Mouse (Mus musculus) frontal cortex, adult (tissue): ENCODE data around the gene Stard3.

Source experiments
- ATAC-seq: cut with Nextera tagmentation; 2 replicates; pipeline ENCODE4 v1.9.2; 2017; ENCODE audit warnings: mild to moderate bottlenecking, moderate library complexity, mixed read lengths; ENCODE audit not compliant: low TSS enrichment

Gene Stard3

GRCm38 (mm10) chr11:98358161-98359083 lies at the start of gene Stard3:
Gene Stard3 (plus strand): TSS chr11:98358368.
- ATAC-seq, result peak; percentile 41

DNA sequence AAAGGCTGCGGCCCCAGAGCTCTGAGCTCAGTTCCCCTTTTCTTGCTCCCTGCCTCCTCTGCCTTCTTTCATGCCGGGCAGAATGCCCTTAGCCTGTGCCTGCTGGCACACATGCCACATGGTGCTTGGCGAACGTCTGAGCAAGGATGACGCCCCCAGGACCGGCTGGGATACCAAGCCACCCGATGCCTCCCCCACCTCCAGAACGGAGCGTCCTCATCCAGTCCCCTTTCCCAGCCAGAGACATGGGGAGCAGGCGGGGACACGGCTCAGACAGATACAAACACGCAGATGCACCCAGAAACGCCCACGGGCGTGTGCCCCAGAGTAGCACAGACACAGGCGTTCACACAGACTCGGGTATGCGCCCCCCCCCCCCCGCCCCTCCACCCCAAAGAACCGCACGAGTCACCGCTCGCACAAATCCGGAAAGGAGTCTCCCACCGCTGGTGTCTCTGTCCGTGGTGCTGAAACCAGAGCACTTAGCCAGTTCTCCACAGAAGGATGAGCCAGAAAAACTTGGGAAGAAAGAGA lies 44.3 kb upstream of the Stard3 start:
- peak; percentile 77 for ATAC-seq

DNA sequence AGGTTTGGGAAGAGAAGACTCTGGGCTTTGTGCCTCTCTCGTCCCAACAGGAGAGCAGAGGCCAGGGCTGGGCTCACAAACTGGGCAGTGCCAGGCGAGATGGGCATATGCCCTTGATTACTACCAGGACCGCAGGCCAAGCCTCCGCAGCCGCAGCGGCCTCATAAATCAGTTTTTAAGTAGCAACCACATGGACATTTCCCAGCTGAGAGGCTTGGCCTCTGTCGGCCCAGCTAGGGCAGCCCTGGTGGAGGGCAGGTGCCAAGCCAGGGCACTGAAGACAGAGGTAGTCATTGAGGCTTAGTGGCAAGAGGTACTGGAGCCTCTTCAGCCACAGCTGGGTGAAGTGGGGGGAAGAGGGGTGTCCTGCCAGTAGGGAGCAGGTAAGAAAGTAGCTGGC lies 40.7 kb upstream of the Stard3 start:
- ATAC-seq, result no peak

- ATAC-seq, result no peak
These were observed 39.6 kb upstream of the Stard3 start for GRCm38 (mm10) chr11:98318421-98319116.

DNA sequence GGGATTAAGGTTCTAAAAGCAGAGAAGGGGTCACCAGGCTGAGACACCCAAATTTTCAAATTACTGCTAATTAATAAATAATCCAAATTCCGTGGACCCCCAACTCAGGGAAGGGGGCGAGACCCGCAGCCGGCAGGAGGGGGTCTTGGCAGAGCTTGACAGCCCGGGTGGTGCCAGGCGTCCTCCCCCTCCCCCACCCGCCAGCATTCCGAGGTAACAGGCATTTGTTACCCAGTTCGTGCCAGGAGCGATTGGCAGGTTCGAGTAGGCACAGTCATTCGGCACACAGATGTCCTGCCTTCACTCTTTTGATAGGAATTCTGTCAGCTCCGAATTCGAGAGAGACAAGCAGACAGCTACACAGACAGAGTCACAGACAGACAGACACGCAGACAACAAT lies 39.0 kb upstream of the Stard3 start:
- no peak for ATAC-seq

DNA sequence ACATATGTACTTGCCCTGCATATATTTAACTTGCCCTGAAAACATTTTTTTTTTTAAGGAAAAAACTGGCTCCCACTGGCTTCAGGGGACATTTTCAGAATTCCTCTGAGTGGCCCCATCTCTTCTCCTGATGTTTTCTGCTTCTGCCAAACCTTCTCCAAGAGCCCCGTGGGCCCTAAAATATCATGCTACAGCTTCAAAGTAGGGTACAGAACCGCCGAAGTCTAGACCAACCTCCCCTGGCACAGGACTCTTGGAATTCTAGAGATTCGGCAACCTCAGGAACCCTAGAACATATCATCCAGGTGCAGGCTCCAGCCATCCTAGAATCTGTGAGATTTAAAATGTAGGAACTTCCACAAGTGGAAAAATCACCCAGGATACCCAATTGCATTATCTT lies 38.6 kb upstream of the Stard3 start:
- no peak for ATAC-seq

DNA sequence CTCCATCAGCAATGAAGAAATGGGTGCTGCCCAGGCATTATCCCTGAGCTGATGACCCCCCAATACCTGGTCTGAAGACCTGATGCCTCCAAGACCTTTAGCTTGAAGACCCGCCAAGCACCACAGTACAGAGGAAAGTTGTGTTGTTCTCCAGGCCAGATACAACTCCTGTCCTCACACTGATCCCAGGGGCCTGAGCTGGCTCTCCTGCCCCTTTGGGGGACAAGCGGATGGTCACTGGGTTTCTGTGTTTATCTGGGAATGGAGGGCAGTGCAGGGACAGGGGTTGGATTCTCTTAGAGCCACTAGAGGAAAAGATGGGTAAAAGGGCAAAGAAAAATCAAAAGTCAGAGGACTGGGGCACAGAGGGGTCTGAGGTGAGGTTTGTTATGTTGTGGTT lies 38.2 kb upstream of the Stard3 start:
- ATAC-seq, result no peak

- ATAC-seq, result 0 out of 2 replicates have a peak, but pooled peaks have one; percentile 11
These were observed 37.8 kb upstream of the Stard3 start for GRCm38 (mm10) chr11:98320381-98320780.

GRCm38 (mm10) chr11:98320806-98321676 lies 37.1 kb upstream of the Stard3 start:
- ATAC-seq, result no peak

DNA sequence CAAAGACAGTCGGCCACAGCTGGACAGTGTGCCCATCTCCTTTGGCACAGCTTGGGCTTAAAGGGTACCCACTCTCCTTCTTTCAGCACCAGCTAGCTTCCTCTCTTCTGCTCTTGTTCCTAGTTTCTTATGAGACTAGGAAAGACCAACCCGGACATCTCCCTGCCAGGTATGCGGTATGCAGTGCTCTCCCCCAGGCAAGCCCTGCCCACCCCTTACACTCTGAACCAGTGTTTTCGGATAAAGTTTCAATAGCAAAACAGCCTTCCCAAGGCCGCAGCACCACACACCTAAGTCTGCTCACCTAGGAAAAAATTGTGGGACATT lies 36.5 kb upstream of the Stard3 start:
- no peak for ATAC-seq

DNA sequence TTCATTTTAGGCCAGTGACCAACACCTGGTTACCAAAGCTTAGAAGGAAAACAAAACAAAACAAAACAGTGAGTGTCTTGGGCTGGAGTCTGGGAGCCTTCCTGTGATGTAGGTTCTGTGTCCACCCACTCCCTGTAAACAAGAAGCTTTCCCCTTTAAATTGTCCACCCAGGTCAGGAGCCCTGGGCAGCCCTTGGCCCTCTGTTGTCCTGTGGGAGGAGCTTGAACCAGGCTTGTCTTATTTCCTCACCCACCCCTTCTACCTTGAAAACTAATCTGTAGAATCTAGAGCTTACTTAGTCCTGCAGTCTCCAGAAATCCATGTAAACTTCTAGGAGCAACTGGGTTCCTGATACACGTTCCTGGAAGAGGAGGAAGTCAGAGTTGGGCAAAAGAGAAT lies 36.0 kb upstream of the Stard3 start:
- ATAC-seq, result no peak

DNA sequence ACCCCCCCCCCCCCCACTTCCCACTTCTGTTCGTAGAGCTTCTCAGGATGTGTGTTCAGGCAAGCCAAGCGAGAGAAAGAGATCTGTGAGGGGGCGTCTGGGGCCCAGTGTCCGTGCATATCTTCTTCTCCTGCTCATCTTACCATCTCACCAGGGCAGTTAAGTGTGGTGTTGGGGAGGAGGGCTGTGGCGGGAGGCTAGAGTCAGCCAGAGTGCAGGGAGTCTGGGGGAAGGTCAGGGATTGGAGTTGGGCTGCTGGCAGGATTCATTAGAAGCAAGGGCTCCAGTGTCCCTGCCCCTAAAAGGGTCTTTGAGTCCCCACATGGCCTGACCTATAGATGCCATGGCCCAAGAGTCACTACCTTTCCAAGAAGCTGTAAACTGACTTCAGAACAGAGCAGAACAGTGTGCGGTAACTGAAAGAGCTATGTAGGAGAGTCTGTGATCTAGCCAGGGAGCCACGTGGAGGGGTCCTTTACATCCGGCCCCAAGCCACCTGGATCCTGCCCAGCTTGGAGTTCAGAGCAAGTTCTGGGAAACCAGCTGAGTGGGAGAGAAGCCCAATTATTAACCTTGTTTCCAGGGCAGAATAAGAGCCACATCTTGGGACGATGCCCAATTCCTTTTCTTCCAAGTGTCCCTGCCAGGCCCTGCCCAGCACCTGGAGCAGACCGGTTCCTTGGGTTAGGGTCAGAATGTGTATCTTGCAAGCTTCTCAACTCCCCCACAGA lies 34.9 kb upstream of the Stard3 start:
- no peak for ATAC-seq

GRCm38 (mm10) chr11:98323933-98324332 lies 34.2 kb upstream of the Stard3 start:
- ATAC-seq, result no peak

- no peak for ATAC-seq
These were observed 32.9 kb upstream of the Stard3 start for GRCm38 (mm10) chr11:98325191-98325820.

DNA sequence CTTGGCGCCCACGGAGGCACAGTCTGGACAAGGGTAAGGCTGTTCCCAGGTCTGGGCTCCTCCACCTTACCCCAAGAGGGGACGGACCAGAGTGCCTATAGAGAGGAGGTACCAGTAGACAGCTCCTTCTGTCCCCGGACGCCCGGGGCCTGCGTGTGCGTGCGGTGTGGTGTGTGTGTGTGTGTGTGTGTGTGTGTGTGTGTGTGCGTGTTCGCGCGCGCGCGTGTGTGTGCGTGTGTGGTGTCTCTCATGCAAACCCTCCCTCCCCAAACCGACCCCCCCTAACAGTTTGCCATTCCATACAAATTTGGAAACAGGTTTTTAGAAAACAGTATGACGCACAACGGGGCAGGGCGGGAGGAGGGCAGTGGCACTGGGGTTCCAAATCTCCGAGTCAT lies 32.3 kb upstream of the Stard3 start:
- no peak for ATAC-seq

- no peak for ATAC-seq
These were observed 31.4 kb upstream of the Stard3 start for GRCm38 (mm10) chr11:98326741-98327135.

DNA sequence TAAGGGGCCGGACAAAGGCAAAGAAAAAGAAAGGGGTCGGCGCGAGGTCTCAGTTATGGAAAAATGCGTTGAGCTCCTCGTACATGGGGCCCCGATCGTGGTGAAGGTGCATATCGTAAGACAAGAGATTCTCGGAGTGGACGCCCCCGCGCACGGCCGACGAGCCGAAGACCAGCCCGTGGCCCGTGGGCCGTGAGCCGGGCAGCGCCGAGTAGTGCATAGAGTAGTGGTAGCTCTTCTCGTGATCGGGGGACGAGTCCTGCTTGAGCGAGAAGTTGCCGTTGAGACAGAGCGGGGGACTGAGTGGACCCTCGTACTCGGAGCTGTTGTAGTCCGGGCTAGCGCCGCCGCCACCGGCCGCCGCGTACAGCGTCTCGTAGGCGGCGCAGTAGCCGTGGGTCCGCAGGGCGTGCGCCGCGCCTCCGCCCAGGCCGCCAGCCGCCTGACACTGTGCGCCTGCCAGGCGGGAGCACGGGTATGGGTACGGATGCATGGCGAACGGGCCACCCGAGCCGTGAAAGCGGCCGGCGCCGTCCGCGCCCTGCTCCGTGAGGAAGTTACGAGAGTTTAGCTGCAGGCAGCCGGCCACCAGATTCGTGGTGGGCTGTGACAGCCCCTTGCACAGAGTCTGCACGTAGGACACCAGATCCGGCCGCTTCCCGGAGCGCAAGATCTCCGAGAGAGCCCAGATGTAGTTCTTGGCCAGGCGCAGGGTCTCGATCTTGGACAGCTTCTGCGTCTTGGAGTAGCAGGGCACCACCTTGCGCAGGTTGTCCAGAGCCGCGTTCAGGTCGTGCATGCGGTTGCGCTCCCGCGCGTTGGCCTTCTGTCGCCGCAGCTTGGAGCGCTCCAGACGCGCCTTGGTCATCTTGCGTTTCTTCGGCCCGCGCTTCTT lies 30.8 kb upstream of the Stard3 start:
- no peak for ATAC-seq

GRCm38 (mm10) chr11:98328031-98328370 lies 30.2 kb upstream of the Stard3 start:
- no peak for ATAC-seq

GRCm38 (mm10) chr11:98328371-98329069 lies 29.6 kb upstream of the Stard3 start:
- no peak for ATAC-seq
